Mouse (Mus musculus) small intestine, adult 2 months (tissue): ENCODE measurements around the gene Ncor1.

ENCODE experiments used
- CTCF ChIP-seq: fragments of 200-500 bp; IDR thresholded peaks from 2 replicates; pipeline ENCODE4 v1.5.1; 2012; ENCODE audit warnings: low read depth, mild to moderate bottlenecking, control low read depth, inconsistent platforms, low read length, moderate library complexity, mixed read lengths; ENCODE audit not compliant: insufficient replicate concordance, insufficient read length; ENCODE audit errors: extremely low read depth
- POLR2A ChIP-seq: fragments of 200-500 bp; IDR thresholded peaks from 2 replicates; pipeline ENCODE4 v1.6.1; 2012; ENCODE audit warnings: low read depth, mild to moderate bottlenecking, control low read depth, inconsistent platforms, low read length, moderate library complexity

DNA sequence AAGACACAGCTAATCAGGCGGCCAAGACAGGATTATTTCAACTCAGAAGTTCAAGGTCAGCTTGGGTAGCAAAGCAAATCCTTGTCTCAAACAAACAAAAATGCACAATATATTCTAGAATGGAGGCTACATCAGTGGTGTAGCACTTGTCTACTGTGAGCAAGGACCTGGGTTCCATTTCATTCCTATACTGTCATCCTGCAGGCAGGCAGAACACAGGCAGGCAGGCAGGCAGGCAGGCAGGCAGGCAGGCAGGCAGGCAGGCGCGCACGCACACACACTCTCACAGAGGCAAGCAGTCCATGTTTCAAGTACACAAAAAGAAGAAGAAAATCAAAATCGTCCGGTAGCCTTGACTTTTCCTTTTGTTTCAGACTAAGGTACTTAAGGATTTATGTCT lies 9.4 kb downstream of the Ncor1 start:
- no peak for TF ChIP-seq POLR2A
- no peak for TF ChIP-seq CTCF
